Mouse (Mus musculus) ES-Bruce4 (cell line): ENCODE data around the gene Cpa5.

Experiments
- CTCF ChIP-seq: IDR thresholded peaks from one replicate; pipeline ENCODE4 v1.8.1; 2011; ENCODE audit warnings: low read depth, low read length
- POLR2A ChIP-seq: IDR thresholded peaks from one replicate; pipeline ENCODE4 v1.8.1; 2011; ENCODE audit warnings: low read length; ENCODE audit not compliant: insufficient read depth

DNA sequence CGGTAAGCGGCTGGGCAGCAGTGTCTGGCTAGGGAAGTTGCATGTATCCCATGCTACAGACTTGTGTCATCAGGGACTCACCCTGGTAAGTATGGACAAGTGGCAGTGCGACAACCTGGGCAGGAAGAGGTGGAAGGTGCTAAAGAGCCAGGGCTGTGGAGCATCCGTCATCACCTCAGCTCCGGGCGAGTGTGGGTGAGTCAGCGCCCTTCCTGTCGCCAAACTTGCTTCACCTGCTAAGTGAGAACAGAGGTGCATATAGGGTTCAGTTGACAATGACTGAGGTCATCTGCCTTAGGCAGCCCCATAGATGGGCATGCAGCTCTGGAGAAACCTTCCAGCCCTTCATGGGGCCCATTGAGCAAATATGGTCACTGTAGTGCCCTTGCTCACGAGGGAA, 14.0 kb downstream of the Cpa5 start:
- TF ChIP-seq CTCF (no peak), POLR2A (no peak)
